Mouse (Mus musculus) heart, adult 2 months (tissue): ENCODE measurements at regions not wholly inside any gene's neighbourhood (a gene's known extent, or its start where the extent isn't known, plus 50 kb on each side); places are given as distances from the start of the nearest gene placed in this dataset.

Source experiments
- CTCF ChIP-seq: fragments of 200-600 bp; IDR thresholded peaks from 2 replicates; pipeline ENCODE4 v1.8.1; 2022; ENCODE audit warnings: antibody characterized with exemption, mild to moderate bottlenecking, moderate library complexity
- EP300 ChIP-seq: fragments of 200-500 bp; IDR thresholded peaks from 2 replicates; pipeline ENCODE4 v1.6.1; 2011; ENCODE audit warnings: low read depth, low read length, control low read depth; ENCODE audit not compliant: insufficient read depth
- POLR2A ChIP-seq: fragments of 200-500 bp; IDR thresholded peaks from 2 replicates; pipeline ENCODE4 v1.6.1; 2011; ENCODE audit warnings: mild to moderate bottlenecking, low read depth, low read length, control low read depth; ENCODE audit not compliant: insufficient read depth

DNA sequence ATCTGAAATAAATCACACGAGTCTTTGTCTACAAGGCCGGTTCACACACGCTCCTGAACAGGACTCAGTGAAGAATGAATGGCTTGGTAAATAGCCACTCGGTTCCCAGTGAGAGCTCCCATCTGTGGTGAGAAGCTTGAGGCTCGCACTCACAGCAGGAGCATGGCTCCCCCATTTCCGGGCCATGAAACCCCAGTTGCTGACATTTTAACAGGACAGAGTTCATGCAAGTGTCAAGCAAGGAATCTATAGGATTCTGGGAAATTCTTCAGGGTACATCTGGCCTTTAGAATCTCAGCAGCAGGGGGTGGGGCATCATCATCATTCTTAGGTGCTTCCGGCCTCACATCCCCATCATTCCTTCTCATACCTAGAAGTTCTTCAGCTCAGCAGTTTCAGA lies 371.8 kb downstream of the Adam3 start:
- no peak for TF ChIP-seq EP300
- TF ChIP-seq CTCF = no peak
- no peak for TF ChIP-seq POLR2A
